Comparison of ENCODE assay signal across 21 mouse cellular contexts in genomic region chr11:36365067-36365466, GRCm38 (mm10).
DNase-seq lines count a peak whose midpoint lies in the region; ATAC-seq and TF ChIP-seq lines count a peak whose summit lies in the region.
"Had no signal": no experiment of that assay in that cellular context is flagged by ENCODE, and none has a peak within 500 bp of the region (broad histone marks: within the 10 kb centered on the region; RNA-seq: fewer than 3 reads in every experiment).

No protein-coding gene starts in this region.

- H3K4me2 ChIP-seq in hindbrain, embryonic 15.5 days: no peak overlapping the region
- no peak overlapping the region for H3K4me2 ChIP-seq in hindbrain, embryonic 14.5 days (replicated peaks)
- no peak overlapping the region for H3K4me2 ChIP-seq in neural tube, embryonic 15.5 days
- no peak overlapping the region for H3K4me2 ChIP-seq in forebrain, embryonic 11.5 days (ENCODE audit: low read depth, low read length, severe bottlenecking)
- H3K4me2 ChIP-seq: embryonic facial prominence, embryonic 12.5 days; forebrain, embryonic 12.5 days had no signal

- H3K27me3 ChIP-seq in hindbrain, embryonic 15.5 days: no peaks in the 10 kb centered on the region
- H3K27me3 ChIP-seq in hindbrain, embryonic 14.5 days (ENCODE audit: control insufficient read depth, insufficient read depth, low read length): no peaks in the 10 kb centered on the region
- 0 out of 2 replicates have a peak, but pooled peaks cover 5% of the 10 kb centered on the region for H3K27me3 ChIP-seq in limb, embryonic 10.5 days (ENCODE audit: low read depth, poor library complexity, severe bottlenecking)
- H3K27me3 ChIP-seq in neural tube, embryonic 15.5 days (replicated peaks): no peaks in the 10 kb centered on the region
- H3K27me3 ChIP-seq in forebrain, embryonic 11.5 days (ENCODE audit: control insufficient read depth, insufficient read depth, low read length): no peaks in the 10 kb centered on the region
- H3K27me3 ChIP-seq: embryonic facial prominence, embryonic 12.5 days; forebrain, embryonic 12.5 days had no signal

- 0 out of 2 replicates have a peak, but pooled peaks have one; percentile 46 for ATAC-seq in hindbrain, embryonic 15.5 days (ENCODE audit: low FRiP score, low read depth)
- no peak for ATAC-seq in hindbrain, embryonic 14.5 days (ENCODE audit: low FRiP score)
- ATAC-seq in neural tube, embryonic 15.5 days (ENCODE audit: low FRiP score): peak; percentile 62
- ATAC-seq in forebrain, embryonic 11.5 days (replicated peaks; ENCODE audit: low FRiP score): no peak
- ATAC-seq: forebrain, embryonic 14.5 days; forebrain, embryonic 16.5 days had no signal

- H3K36me3 ChIP-seq in hindbrain, embryonic 15.5 days: no peaks in the 10 kb centered on the region
- H3K36me3 ChIP-seq in hindbrain, embryonic 14.5 days (replicated peaks; ENCODE audit: control insufficient read depth, insufficient read depth): no peaks in the 10 kb centered on the region
- H3K36me3 ChIP-seq in limb, embryonic 10.5 days: no peaks in the 10 kb centered on the region
- no peaks in the 10 kb centered on the region for H3K36me3 ChIP-seq in neural tube, embryonic 15.5 days
- no peaks in the 10 kb centered on the region for H3K36me3 ChIP-seq in forebrain, embryonic 11.5 days (ENCODE audit: control insufficient read depth, insufficient read depth, low read length)
- H3K36me3 ChIP-seq: embryonic facial prominence, embryonic 10.5 days; embryonic facial prominence, embryonic 12.5 days; forebrain, embryonic 12.5 days had no signal

- no peak for DNase-seq in hindbrain, embryonic 14.5 days (ENCODE audit: low spot score)
- DNase-seq in layer of hippocampus, adult 2 months (ENCODE audit: low spot score in 2 of 2): no peak
- no peak for DNase-seq in layer of hippocampus, postnatal 10 days (ENCODE audit: low spot score in 2 of 2)
- DNase-seq in limb, embryonic 10.5 days (ENCODE audit: low spot score): no peak
- no peak for DNase-seq in forebrain, embryonic 11.5 days (ENCODE audit: low spot score)
- DNase-seq: adrenal gland, adult 2 months; adrenal gland, postnatal 10 days; adrenal gland, postnatal 25 days; B cell, adult 2 months; cerebellum, adult 11 months; cerebellum, adult 18-20 months; cerebellum, adult 8-10 months; cerebellum, adult 9-11 months; cerebellum, postnatal 14 days had no signal

- H3K4me1 ChIP-seq in hindbrain, embryonic 15.5 days (replicated peaks): 0 out of 2 replicates have a peak, but pooled peaks cover 6% of the 10 kb centered on the region
- peaks cover 6% of the 10 kb centered on the region; the same call in 1 of the 2 replicates for H3K4me1 ChIP-seq in hindbrain, embryonic 14.5 days (replicated peaks; ENCODE audit: control insufficient read depth, insufficient read depth, low read length)
- peaks cover 8% of the 10 kb centered on the region for H3K4me1 ChIP-seq in limb, embryonic 10.5 days
- peaks cover 12% of the 10 kb centered on the region for H3K4me1 ChIP-seq in neural tube, embryonic 15.5 days
- no peaks in the 10 kb centered on the region for H3K4me1 ChIP-seq in forebrain, embryonic 11.5 days (replicated peaks; ENCODE audit: control insufficient read depth, insufficient read depth, low read length)
- H3K4me1 ChIP-seq: embryonic facial prominence, embryonic 12.5 days had no signal

- 84% methylated on average over 5 of the region's 5 CpGs for WGBS in hindbrain, embryonic 15.5 days
- WGBS in hindbrain, embryonic 14.5 days: 86% methylated on average over 5 of the region's 5 CpGs
- WGBS in limb, embryonic 10.5 days: 95% methylated on average over 5 of the region's 5 CpGs
- WGBS in neural tube, embryonic 15.5 days: 67% methylated on average over 5 of the region's 5 CpGs
- WGBS in forebrain, embryonic 11.5 days: 95% methylated on average over 5 of the region's 5 CpGs

- no peak for TF ChIP-seq CTCF in layer of hippocampus, adult 2 months (conservative IDR thresholded peaks at IDR 0.05)

- H3K9ac ChIP-seq in hindbrain, embryonic 15.5 days: no peak overlapping the region
- no peak overlapping the region for H3K9ac ChIP-seq in hindbrain, embryonic 14.5 days
- no peak overlapping the region for H3K9ac ChIP-seq in neural tube, embryonic 15.5 days (replicated peaks)
- H3K9ac ChIP-seq in forebrain, embryonic 11.5 days (ENCODE audit: low read length): no peak overlapping the region
- H3K9ac ChIP-seq: embryonic facial prominence, embryonic 12.5 days; forebrain, embryonic 12.5 days had no signal

- H3K4me3 ChIP-seq in hindbrain, embryonic 15.5 days: no peak overlapping the region
- H3K4me3 ChIP-seq in hindbrain, embryonic 14.5 days (replicated peaks; ENCODE audit: low read length): no peak overlapping the region
- H3K4me3 ChIP-seq in layer of hippocampus, adult 2 months: no peak overlapping the region; the same call in 1 of the 2 replicates
- H3K4me3 ChIP-seq in limb, embryonic 10.5 days: 0 out of 2 replicates have a peak overlapping the region, but pooled peaks have one; percentile 9
- no peak overlapping the region for H3K4me3 ChIP-seq in neural tube, embryonic 15.5 days (replicated peaks)
- no peak overlapping the region for H3K4me3 ChIP-seq in forebrain, embryonic 11.5 days (ENCODE audit: low read depth, low read length)
- H3K4me3 ChIP-seq: embryonic facial prominence, embryonic 10.5 days; embryonic facial prominence, embryonic 12.5 days; forebrain, embryonic 12.5 days had no signal

- H3K27ac ChIP-seq in hindbrain, embryonic 15.5 days (replicated peaks): no peak overlapping the region
- no peak overlapping the region for H3K27ac ChIP-seq in hindbrain, embryonic 14.5 days
- H3K27ac ChIP-seq in layer of hippocampus, adult 2 months: 0 out of 2 replicates have a peak overlapping the region, but pooled peaks have one; percentile 8
- 0 out of 2 replicates have a peak overlapping the region, but pooled peaks have one; percentile 54 for H3K27ac ChIP-seq in limb, embryonic 10.5 days
- H3K27ac ChIP-seq in neural tube, embryonic 15.5 days (replicated peaks): no peak overlapping the region
- no peak overlapping the region for H3K27ac ChIP-seq in forebrain, embryonic 11.5 days (ENCODE audit: low read depth, low read length)
- H3K27ac ChIP-seq: embryonic facial prominence, embryonic 10.5 days; embryonic facial prominence, embryonic 12.5 days; forebrain, embryonic 12.5 days had no signal

- H3K9me3 ChIP-seq in hindbrain, embryonic 15.5 days: no peaks in the 10 kb centered on the region
- H3K9me3 ChIP-seq in hindbrain, embryonic 14.5 days (ENCODE audit: control insufficient read depth, low read length): no peaks in the 10 kb centered on the region
- H3K9me3 ChIP-seq in limb, embryonic 10.5 days (replicated peaks): no peaks in the 10 kb centered on the region
- H3K9me3 ChIP-seq in neural tube, embryonic 15.5 days (replicated peaks): no peaks in the 10 kb centered on the region
- H3K9me3 ChIP-seq in forebrain, embryonic 11.5 days (ENCODE audit: control insufficient read depth, low read length): no peaks in the 10 kb centered on the region
- H3K9me3 ChIP-seq: embryonic facial prominence, embryonic 10.5 days; embryonic facial prominence, embryonic 12.5 days; forebrain, embryonic 12.5 days had no signal

Comparison
In these comparisons a context has a peak if more than half of its experiments do, and no peak if none do; other contexts are left out.
1. ATAC-seq: peak in hindbrain, embryonic 15.5 days (single experiment) and neural tube, embryonic 15.5 days (single experiment); none in hindbrain, embryonic 14.5 days (single experiment) and forebrain, embryonic 11.5 days (single experiment).
2. H3K27ac ChIP-seq: peak in layer of hippocampus, adult 2 months (single experiment) and limb, embryonic 10.5 days (single experiment); none in hindbrain, embryonic 15.5 days (single experiment), hindbrain, embryonic 14.5 days (single experiment), neural tube, embryonic 15.5 days (single experiment) and forebrain, embryonic 11.5 days (single experiment).